Mouse (Mus musculus) stomach, embryonic 14.5 days (tissue): Measurements from ENCODE around the gene Apoa2. TPM values are rescaled to one million over a fixed set of nuclear protein-coding genes. Genes with fewer than 3 reads are reported as not detected.
"Not testable (repeated sequence)": the region's sequence is repeated elsewhere in the genome, so short reads cannot be mapped to it uniquely, and the experiment has no call there.

ENCODE experiments used
- ATAC-seq: fragments of 200-750 bp; cut with Nextera tagmentation; 2 replicates; pipeline ENCODE4 v1.8.0; 2017; ENCODE audit warnings: low read depth, moderate TSS enrichment; ENCODE audit not compliant: insufficient number of reproducible peaks, insufficient read depth, low FRiP score
- H3K27ac ChIP-seq: fragments of 300-500 bp; sonication (generic); 2 replicates; pipeline ENCODE4 v1.5.1; 2014; ENCODE audit warnings: mild to moderate bottlenecking, low read length, moderate library complexity, mixed read lengths
- H3K27me3 ChIP-seq: fragments of 300-500 bp; sonication (generic); 2 replicates; pipeline ENCODE4 v1.6.1; 2014; ENCODE audit warnings: low read length, control low read depth, mixed read lengths; ENCODE audit not compliant: control insufficient read depth, insufficient read depth
- H3K36me3 ChIP-seq: fragments of 300-500 bp; sonication (generic); 2 replicates; pipeline ENCODE4 v1.6.1; 2014; ENCODE audit warnings: mild to moderate bottlenecking, control low read depth, low read length, moderate library complexity, mixed read lengths; ENCODE audit not compliant: control insufficient read depth, insufficient read depth
- H3K4me1 ChIP-seq: fragments of 300-500 bp; sonication (generic); 2 replicates; pipeline ENCODE4 v1.6.1; 2014; ENCODE audit warnings: low read length, control low read depth, mixed read lengths; ENCODE audit not compliant: control insufficient read depth, insufficient read depth
- H3K4me2 ChIP-seq: fragments of 300-500 bp; sonication (generic); replicated peaks from 2 replicates; pipeline ENCODE4 v1.6.1; 2014; ENCODE audit warnings: low read depth, low read length, control low read depth
- H3K4me3 ChIP-seq: fragments of 300-500 bp; sonication (generic); 2 replicates; pipeline ENCODE4 v1.5.1; 2014; ENCODE audit warnings: low read depth, low read length, control low read depth
- H3K9ac ChIP-seq: fragments of 300-500 bp; sonication (generic); replicated peaks from 2 replicates; pipeline ENCODE4 v1.6.1; 2014; ENCODE audit warnings: low read depth, mild to moderate bottlenecking, control low read depth, low read length, moderate library complexity, mixed read lengths
- H3K9me3 ChIP-seq: fragments of 300-500 bp; sonication (generic); 2 replicates; pipeline ENCODE4 v1.6.1; 2016; ENCODE audit warnings: low read depth, low read length, control low read depth; ENCODE audit not compliant: control insufficient read depth
- WGBS: fragments of 180-500 bp; shearing (Covaris S2); extraction: QIAGEN DNeasy Blood & Tissue Kit; methylation state at CpG from one replicate; pipeline ENCODE4 v1.1.7; 2014; 5-methylcytosine and 5-hydroxymethylcytosine counted together
- polyA plus RNA-seq: library from polyadenylated mRNA; unstranded; fragments of >200 nt; fragmentation: Nextera tagmentation; extraction: Ambion mirVana; gene quantifications from 2 replicates; pipeline ENCODE4 v1.2.1, GENCODE M21; 2014

The Apoa2 gene
- polyA plus RNA-seq, 1 experiment from 2014 or later: 7.3 TPM

GRCm38 (mm10) chr1:171237438-171237837 is 12.6 kb downstream of the Apoa2 start:
- Histone ChIP-seq H3K9ac (no peak overlapping the region), H3K9me3 (no peaks in the 10 kb centered on the region), H3K4me1 (no peaks in the 10 kb centered on the region; the same call in 1 of the 2 replicates), H3K4me2 (no peak overlapping the region), H3K27me3 (no peaks in the 10 kb centered on the region), H3K27ac (no peak overlapping the region), H3K36me3 (peaks cover 82% of the 10 kb centered on the region), H3K4me3 (no peak overlapping the region)
- 54% methylated on average over 6 of the region's 6 CpGs for WGBS
- no peak for ATAC-seq

- Histone ChIP-seq H3K4me2 (no peak overlapping the region), H3K36me3 (peaks cover 90% of the 10 kb centered on the region), H3K27ac (no peak overlapping the region), H3K27me3 (no peaks in the 10 kb centered on the region), H3K9me3 (no peaks in the 10 kb centered on the region), H3K4me1 (no peaks in the 10 kb centered on the region; the same call in 1 of the 2 replicates), H3K4me3 (no peak overlapping the region), H3K9ac (no peak overlapping the region)
- 66% methylated on average over 14 of the region's 14 CpGs for WGBS
- ATAC-seq: no peak
Measured at GRCm38 (mm10) chr1:171238463-171238862, 13.6 kb downstream of the Apoa2 start.

- no peaks in the 10 kb centered on the region; the same call in 1 of the 2 replicates for H3K4me1 ChIP-seq
- peaks cover 80% of the 10 kb centered on the region for H3K36me3 ChIP-seq
- H3K27me3 ChIP-seq: no peaks in the 10 kb centered on the region
- ATAC-seq: no peak
- H3K27ac ChIP-seq: no peak overlapping the region
- H3K4me2 ChIP-seq: no peak overlapping the region
- no peak overlapping the region for H3K9ac ChIP-seq
- no peak overlapping the region for H3K4me3 ChIP-seq
- H3K9me3 ChIP-seq: no peaks in the 10 kb centered on the region
- WGBS: 71% methylated on average over 15 of the region's 15 CpGs
Measured at GRCm38 (mm10) chr1:171239992-171240744, 15.3 kb downstream of the Apoa2 start.

GRCm38 (mm10) chr1:171240911-171241310 is 16.1 kb downstream of the Apoa2 start:
- Histone ChIP-seq H3K4me2 (no peak overlapping the region), H3K9me3 (no peaks in the 10 kb centered on the region), H3K36me3 (peaks cover 73% of the 10 kb centered on the region), H3K4me1 (peaks cover under 1% of the 10 kb centered on the region; the same call in 1 of the 2 replicates), H3K4me3 (no peak overlapping the region), H3K27ac (no peak overlapping the region), H3K27me3 (no peaks in the 10 kb centered on the region), H3K9ac (no peak overlapping the region)
- WGBS: 92% methylated on average over 10 of the region's 10 CpGs
- no peak for ATAC-seq

- WGBS: 84% methylated on average over 12 of the region's 12 CpGs
- not testable (repeated sequence) for H3K4me2 ChIP-seq, H3K27me3 ChIP-seq, H3K4me3 ChIP-seq, H3K9ac ChIP-seq, H3K9me3 ChIP-seq, H3K27ac ChIP-seq, H3K4me1 ChIP-seq, ATAC-seq
- H3K36me3 ChIP-seq: peaks cover 64% of the 10 kb centered on the region
Measured at GRCm38 (mm10) chr1:171241952-171242351, 17.1 kb downstream of the Apoa2 start.

GRCm38 (mm10) chr1:171245353-171245752 is 20.5 kb downstream of the Apoa2 start:
- peaks cover 35% of the 10 kb centered on the region for H3K36me3 ChIP-seq
- peaks cover 27% of the 10 kb centered on the region for H3K4me1 ChIP-seq
- no peaks in the 10 kb centered on the region for H3K27me3 ChIP-seq
- H3K4me3 ChIP-seq: no peak overlapping the region
- H3K9ac ChIP-seq: no peak overlapping the region
- H3K4me2 ChIP-seq: no peak overlapping the region
- WGBS: 77% methylated on average over 8 of the region's 8 CpGs
- H3K9me3 ChIP-seq: no peaks in the 10 kb centered on the region
- no peak overlapping the region for H3K27ac ChIP-seq
- ATAC-seq: no peak

GRCm38 (mm10) chr1:171246709-171247452 is 22.0 kb downstream of the Apoa2 start:
- H3K4me2 ChIP-seq: peak overlapping the region; percentile 75
- peak; percentile 91 for ATAC-seq
- H3K9me3 ChIP-seq: no peaks in the 10 kb centered on the region
- peak overlapping the region; percentile 94 for H3K27ac ChIP-seq
- peaks cover 20% of the 10 kb centered on the region for H3K36me3 ChIP-seq
- H3K9ac ChIP-seq: peak overlapping the region; percentile 86
- H3K27me3 ChIP-seq: no peaks in the 10 kb centered on the region
- peaks cover 43% of the 10 kb centered on the region for H3K4me1 ChIP-seq
- peak overlapping the region; percentile 74 for H3K4me3 ChIP-seq
- WGBS: under 1% methylated on average over 41 of the region's 41 CpGs

GRCm38 (mm10) chr1:171247453-171247841 is 22.6 kb downstream of the Apoa2 start:
- Histone ChIP-seq H3K4me1 (peaks cover 48% of the 10 kb centered on the region), H3K9me3 (no peaks in the 10 kb centered on the region), H3K4me2 (peak overlapping the region; percentile 75), H3K27ac (peak overlapping the region; percentile 94), H3K27me3 (no peaks in the 10 kb centered on the region), H3K4me3 (peak overlapping the region; percentile 74), H3K9ac (peak overlapping the region; percentile 22; the same call in 1 of the 2 replicates), H3K36me3 (peaks cover 17% of the 10 kb centered on the region)
- no peak for ATAC-seq
- 9% methylated on average over 13 of the region's 13 CpGs for WGBS
